Mouse (Mus musculus) neural tube, embryonic 14.5 days (tissue): ENCODE measurements around the gene H1f0. TPM values are rescaled to one million over a fixed set of nuclear protein-coding genes. Genes with fewer than 3 reads are reported as not detected.
A peak's percentile ranks its signal among the peaks of the same experiment; 100 is the strongest.

Source experiments
- ATAC-seq: fragments of 200-750 bp; cut with Nextera tagmentation; 2 replicates; pipeline ENCODE4 v1.8.0; 2017; ENCODE audit warnings: low read depth, mild to moderate bottlenecking, moderate TSS enrichment, moderate library complexity
- H3K27ac ChIP-seq: fragments of 300-500 bp; sonication (generic); 2 replicates; pipeline ENCODE4 v1.5.1; 2014; ENCODE audit warnings: low read depth, mild to moderate bottlenecking, control low read depth, low read length, moderate library complexity, mixed read lengths
- H3K27me3 ChIP-seq: fragments of 300-500 bp; sonication (generic); 2 replicates; pipeline ENCODE4 v1.6.1; 2014; ENCODE audit warnings: low read length; ENCODE audit not compliant: control insufficient read depth, insufficient read depth
- H3K36me3 ChIP-seq: fragments of 300-500 bp; sonication (generic); 2 replicates; pipeline ENCODE4 v1.6.1; 2014; ENCODE audit warnings: low read length, mixed read lengths; ENCODE audit not compliant: control insufficient read depth, insufficient read depth
- H3K4me1 ChIP-seq: fragments of 300-500 bp; sonication (generic); 2 replicates; pipeline ENCODE4 v1.6.1; 2014; ENCODE audit warnings: low read length; ENCODE audit not compliant: control insufficient read depth, insufficient read depth
- H3K4me2 ChIP-seq: fragments of 300-500 bp; sonication (generic); 2 replicates; pipeline ENCODE4 v1.6.1; 2014; ENCODE audit warnings: mild to moderate bottlenecking, low read depth, low read length, control low read depth
- H3K4me3 ChIP-seq: fragments of 300-500 bp; sonication (generic); 2 replicates; pipeline ENCODE4 v1.5.1; 2014; ENCODE audit warnings: low read depth, low read length, control low read depth, mixed read lengths
- H3K9ac ChIP-seq: fragments of 300-500 bp; sonication (generic); replicated peaks from 2 replicates; pipeline ENCODE4 v1.6.1; 2014; ENCODE audit warnings: low read depth, mild to moderate bottlenecking, control low read depth, low read length, mixed read lengths
- H3K9me3 ChIP-seq: fragments of 300-500 bp; sonication (generic); 2 replicates; pipeline ENCODE4 v1.6.1; 2016; ENCODE audit warnings: low read length; ENCODE audit not compliant: control insufficient read depth
- WGBS: fragments of 180-500 bp; shearing (Covaris S2); extraction: QIAGEN DNeasy Blood & Tissue Kit; methylation state at CpG from one replicate; pipeline ENCODE4 v1.1.7; 2014; 5-methylcytosine and 5-hydroxymethylcytosine counted together
- polyA plus RNA-seq: library from polyadenylated mRNA; unstranded; fragments of >200 nt; fragmentation: Nextera tagmentation; extraction: Ambion mirVana; gene quantifications from 2 replicates; pipeline ENCODE4 v1.2.1, GENCODE M21; 2014

H1f0 gene
- polyA plus RNA-seq, 1 experiment from 2014 or later: 45.6 TPM

DNA sequence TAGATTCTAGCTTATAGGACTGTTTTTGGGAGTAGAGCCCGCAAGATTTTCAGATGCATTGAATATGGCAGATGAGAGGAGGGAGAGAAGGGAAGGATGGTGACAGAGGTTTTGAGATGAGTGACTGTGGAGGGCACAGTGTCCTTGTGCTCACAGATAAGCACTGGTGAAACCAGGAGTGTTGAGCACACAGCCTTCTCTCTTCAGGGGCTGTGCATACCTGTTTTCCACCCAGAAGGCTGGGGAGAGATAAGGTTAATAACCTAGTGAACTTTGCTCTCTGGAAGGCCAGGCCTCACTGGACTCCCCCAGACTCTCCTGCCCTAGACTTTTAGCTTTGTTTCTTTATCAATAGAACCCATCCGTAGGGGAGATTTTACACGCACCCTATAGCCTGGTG lies 40.2 kb downstream of the H1f0 start:
- no peaks in the 10 kb centered on the region for H3K36me3 ChIP-seq

DNA sequence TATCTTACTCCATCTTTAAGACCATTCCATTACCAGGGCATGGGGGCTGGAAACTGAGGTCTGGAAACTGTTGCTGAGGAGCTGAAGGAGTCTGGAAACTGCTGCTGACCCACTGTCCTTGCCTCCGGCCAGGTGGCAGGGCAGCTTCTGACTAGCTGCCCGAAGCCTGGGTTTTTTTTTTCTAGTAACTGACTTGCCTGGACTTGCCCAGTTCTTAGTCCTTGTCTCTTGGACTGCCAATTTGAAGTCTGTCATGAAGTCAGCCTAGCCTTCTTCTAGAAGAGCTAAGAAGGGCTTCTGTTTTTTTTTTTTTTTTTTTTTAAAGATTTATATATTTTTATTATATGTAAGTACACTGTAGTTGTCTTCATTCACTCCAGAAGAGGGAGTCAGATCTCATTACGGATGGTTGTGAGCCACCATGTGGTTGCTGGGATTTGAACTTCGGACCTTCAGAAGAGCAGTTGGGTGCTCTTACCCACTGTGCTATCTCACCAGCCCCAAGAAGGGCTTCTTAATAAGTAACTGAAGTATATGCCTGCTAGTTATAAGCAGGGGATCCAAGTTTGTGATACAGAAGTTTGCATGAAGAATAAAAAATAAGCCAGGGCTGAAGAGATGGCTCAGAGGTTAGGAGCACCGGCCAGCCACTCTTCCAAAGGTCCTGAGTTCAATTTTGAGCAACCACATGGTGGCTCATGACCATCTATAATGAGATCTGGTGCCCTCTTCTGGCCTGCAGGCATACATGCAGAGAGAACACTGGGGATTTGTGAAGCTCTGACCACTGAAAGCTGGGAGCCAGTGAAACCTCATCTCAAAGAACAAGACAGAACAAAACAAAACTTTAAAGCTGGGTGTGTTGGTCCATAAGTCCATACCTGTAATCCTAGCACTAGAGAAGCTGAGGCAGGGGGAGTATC lies 43.1 kb downstream of the H1f0 start:
- Histone ChIP-seq H3K4me2 (no peak overlapping the region), H3K4me1 (peaks cover 13% of the 10 kb centered on the region; the same call in 1 of the 2 replicates), H3K27me3 (no peaks in the 10 kb centered on the region), H3K4me3 (no peak overlapping the region), H3K36me3 (no peaks in the 10 kb centered on the region), H3K9ac (no peak overlapping the region), H3K27ac (no peak overlapping the region), H3K9me3 (no peaks in the 10 kb centered on the region)
- ATAC-seq: no peak
- 70% methylated on average over 5 of the region's 5 CpGs for WGBS

More for the DNA sequence above, 40.2 kb downstream of the H1f0 start:
- no peak overlapping the region for H3K4me2 ChIP-seq
- ATAC-seq: no peak
- H3K27ac ChIP-seq: no peak overlapping the region
- no peaks in the 10 kb centered on the region for H3K9me3 ChIP-seq
- peaks cover 2% of the 10 kb centered on the region for H3K4me1 ChIP-seq
- WGBS: 84% methylated on average over 3 of the region's 3 CpGs
- no peaks in the 10 kb centered on the region for H3K27me3 ChIP-seq
- no peak overlapping the region for H3K4me3 ChIP-seq
- no peak overlapping the region for H3K9ac ChIP-seq

DNA sequence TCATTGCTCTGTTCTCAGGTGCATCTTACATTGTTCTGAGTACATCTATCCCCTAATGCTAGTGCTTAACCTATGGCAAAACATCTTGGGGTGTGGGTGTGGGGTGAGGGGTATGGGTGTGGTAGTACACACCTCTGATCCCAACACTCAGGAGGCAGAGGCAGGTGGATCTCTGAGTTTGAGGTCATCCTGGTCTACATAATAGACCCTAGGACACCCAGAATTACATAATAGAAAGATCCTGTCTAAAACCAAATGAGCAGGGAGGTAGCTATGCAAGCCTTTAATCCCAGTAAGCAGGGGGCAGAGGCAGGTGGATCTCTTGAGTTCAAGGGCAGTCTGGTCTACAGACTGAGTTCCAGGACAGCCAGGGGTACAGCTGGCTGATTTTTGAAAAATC lies 45.5 kb downstream of the H1f0 start:
- H3K27me3 ChIP-seq: no peaks in the 10 kb centered on the region
- no peak overlapping the region for H3K9ac ChIP-seq
- ATAC-seq: 0 out of 2 replicates have a peak, but pooled peaks have one; percentile 19
- peaks cover 6% of the 10 kb centered on the region; the same call in 1 of the 2 replicates for H3K36me3 ChIP-seq
- H3K4me2 ChIP-seq: no peak overlapping the region
- no peak overlapping the region for H3K4me3 ChIP-seq
- peaks cover 17% of the 10 kb centered on the region; the same call in 1 of the 2 replicates for H3K4me1 ChIP-seq
- H3K9me3 ChIP-seq: no peaks in the 10 kb centered on the region
- no peak overlapping the region for H3K27ac ChIP-seq

DNA sequence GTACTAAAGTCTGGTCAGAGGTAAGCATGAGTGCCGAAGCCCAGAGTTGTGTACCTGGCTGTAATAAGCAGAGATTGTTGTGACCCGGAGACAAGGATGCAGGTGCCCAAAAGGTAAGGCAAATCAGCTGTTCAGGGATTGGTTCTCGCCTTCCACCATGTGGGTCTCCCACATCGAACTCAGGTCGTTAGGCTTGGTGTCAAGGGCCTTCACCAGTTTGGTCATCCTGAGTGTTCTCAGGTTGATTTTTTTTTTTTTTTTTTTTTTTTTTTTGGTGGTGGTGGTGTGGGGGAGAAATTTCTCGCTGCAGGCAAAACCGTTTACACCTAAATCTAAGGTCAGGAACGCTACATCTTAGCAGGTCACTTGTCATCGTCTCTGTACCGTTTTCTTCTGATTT lies 46.2 kb downstream of the H1f0 start:
- H3K4me2 ChIP-seq: peak overlapping the region; percentile 80
- peaks cover 17% of the 10 kb centered on the region; the same call in 1 of the 2 replicates for H3K4me1 ChIP-seq
- H3K27ac ChIP-seq: peak overlapping the region; percentile 64; the same call in 1 of the 2 replicates
- peak overlapping the region; percentile 80; the same call in 1 of the 2 replicates for H3K9ac ChIP-seq
- H3K9me3 ChIP-seq: no peaks in the 10 kb centered on the region
- H3K4me3 ChIP-seq: peak overlapping the region; percentile 83
- no peak for ATAC-seq
- H3K36me3 ChIP-seq: peaks cover 13% of the 10 kb centered on the region
- 44% methylated on average over 10 of the region's 10 CpGs for WGBS
- H3K27me3 ChIP-seq: no peaks in the 10 kb centered on the region

DNA sequence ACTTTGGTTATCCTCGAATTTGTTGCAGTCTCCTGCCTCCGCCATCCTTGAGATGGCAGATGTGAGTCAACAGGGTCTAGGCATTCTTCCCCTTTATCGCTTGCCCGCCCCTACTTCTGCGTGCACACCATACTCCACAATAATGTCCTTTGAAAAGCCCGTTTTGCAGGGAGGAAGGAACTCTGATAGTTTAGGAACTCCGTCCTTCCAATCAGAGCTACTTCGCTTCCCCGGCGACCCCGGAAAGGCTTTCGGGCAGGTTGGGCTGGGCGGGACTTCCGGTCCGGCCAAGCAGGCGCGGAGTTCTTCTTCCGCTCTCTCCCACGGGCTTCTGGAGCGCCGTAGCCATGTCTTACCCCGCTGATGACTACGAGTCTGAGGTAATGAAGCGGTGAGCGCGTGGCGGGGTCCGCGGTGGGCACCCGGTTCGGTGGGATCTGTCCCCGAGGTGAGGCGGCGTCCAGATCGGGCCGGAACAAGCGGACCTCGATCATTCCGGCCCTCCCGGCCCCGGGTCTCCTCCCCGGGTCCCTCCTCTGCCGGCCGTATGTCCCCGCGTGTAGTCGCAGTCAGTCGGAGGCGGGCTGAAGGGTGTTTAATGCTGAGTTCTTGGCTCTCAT lies 46.8 kb downstream of the H1f0 start, which contains the start of gene Eif3l:
Gene Eif3l (plus strand): TSS at position 267 of the 620 bp plus-strand sequence.
- peak; percentile 86 for ATAC-seq
- peak within 1 kb of the TSS; percentile 83 for H3K4me3 ChIP-seq
- peak within 1 kb of the TSS; percentile 80 for H3K4me2 ChIP-seq
- H3K9ac ChIP-seq: peak within 1 kb of the TSS; percentile 80
- H3K4me1 ChIP-seq: peaks cover 17% of the 10 kb centered on the region; the same call in 1 of the 2 replicates
- under 1% methylated on average over 45 of the region's 49 CpGs for WGBS
- peak within 1 kb of the TSS; percentile 64 for H3K27ac ChIP-seq
- no peaks in the 10 kb centered on the region for H3K9me3 ChIP-seq
- H3K27me3 ChIP-seq: no peaks in the 10 kb centered on the region
- peaks cover 19% of the 10 kb centered on the region for H3K36me3 ChIP-seq

DNA sequence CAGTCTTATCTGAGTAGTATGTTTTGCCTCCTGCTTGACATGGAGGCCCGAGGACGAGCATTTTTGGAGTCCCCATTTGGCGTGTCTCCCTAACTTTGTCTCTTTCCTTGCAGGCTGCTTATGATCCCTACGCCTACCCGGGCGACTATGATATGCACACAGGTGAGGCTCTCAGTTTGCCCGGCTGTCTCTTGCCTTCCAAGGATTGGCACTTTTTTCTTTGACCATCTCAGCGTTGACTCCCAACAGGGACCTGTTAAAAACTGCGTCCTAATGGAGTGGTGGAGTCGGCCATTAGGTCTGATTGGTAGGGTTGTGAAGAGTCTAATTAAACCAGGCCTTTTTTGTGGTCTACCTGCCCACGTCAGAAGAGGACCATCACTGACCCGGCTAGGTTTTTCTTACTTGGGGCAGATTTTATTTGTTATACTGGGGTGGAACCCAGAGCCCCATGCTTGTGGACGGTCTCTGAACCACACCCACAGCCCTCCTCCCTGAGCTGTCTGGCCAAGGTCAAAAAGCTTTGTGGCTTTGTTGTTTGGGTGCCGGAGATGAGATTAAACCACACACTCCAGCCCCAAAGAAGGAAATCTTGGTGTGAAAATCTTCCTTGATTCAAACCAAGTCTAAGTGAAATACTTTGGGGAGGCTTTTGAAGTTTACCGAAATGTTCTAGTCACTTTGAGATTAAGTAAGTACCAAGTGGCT lies 47.6 kb downstream of the H1f0 start:
- peak overlapping the region; percentile 80 for H3K9ac ChIP-seq
- ATAC-seq: no peak
- WGBS: 43% methylated on average over 15 of the region's 15 CpGs

DNA sequence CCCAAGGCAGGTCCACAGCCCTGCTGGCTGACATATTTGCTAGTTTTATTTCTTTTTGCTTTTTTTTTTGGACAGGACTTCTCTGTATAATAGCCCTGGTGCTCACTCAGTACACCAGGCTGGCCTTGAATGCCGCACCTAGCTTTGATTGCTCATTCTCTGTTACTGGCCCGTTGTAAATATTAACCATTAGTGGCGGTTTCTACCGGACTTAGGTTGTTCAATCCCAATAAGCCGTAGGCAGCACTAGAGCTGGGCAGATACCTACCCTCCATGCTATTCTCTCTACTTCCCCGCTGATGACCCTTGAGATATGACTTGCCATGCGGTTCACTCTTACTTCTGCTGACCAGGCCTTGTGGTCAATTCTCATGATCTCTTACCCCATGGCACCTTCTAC lies 51.3 kb downstream of the H1f0 start:
- Histone ChIP-seq H3K4me2 (no peak overlapping the region), H3K27ac (no peak overlapping the region), H3K4me3 (no peak overlapping the region), H3K36me3 (peaks cover 55% of the 10 kb centered on the region), H3K4me1 (peaks cover 13% of the 10 kb centered on the region; the same call in 1 of the 2 replicates), H3K9me3 (no peaks in the 10 kb centered on the region), H3K27me3 (no peaks in the 10 kb centered on the region), H3K9ac (no peak overlapping the region)
- WGBS: 97% methylated on average over 7 of the region's 7 CpGs
- ATAC-seq: no peak

More for the DNA sequence above, 47.6 kb downstream of the H1f0 start:
- H3K4me3 ChIP-seq: peak overlapping the region; percentile 83
- no peaks in the 10 kb centered on the region for H3K27me3 ChIP-seq
- H3K27ac ChIP-seq: no peak overlapping the region
- peaks cover 22% of the 10 kb centered on the region for H3K36me3 ChIP-seq
- no peaks in the 10 kb centered on the region for H3K9me3 ChIP-seq
- H3K4me1 ChIP-seq: peaks cover 17% of the 10 kb centered on the region; the same call in 1 of the 2 replicates
- H3K4me2 ChIP-seq: peak overlapping the region; percentile 80
